Mouse (Mus musculus) embryonic facial prominence, embryonic 11.5 days (tissue): ENCODE results near the gene Cda. TPM values are rescaled to one million over a fixed set of nuclear protein-coding genes. Genes with fewer than 3 reads are reported as not detected.

Experiments
- ATAC-seq: fragments of 200-750 bp; cut with Nextera tagmentation; replicated peaks from 2 replicates; pipeline ENCODE4 v1.8.0; 2017; ENCODE audit warnings: low read depth; ENCODE audit not compliant: insufficient number of reproducible peaks, low FRiP score, low TSS enrichment
- DNase-seq: peaks from one replicate; pipeline ENCODE4 v3.0.0-alpha.2; 2015; ENCODE audit warnings: low spot score
- H3K27ac ChIP-seq: fragments of 300-500 bp; sonication (generic); replicated peaks from 2 replicates; pipeline ENCODE4 v1.5.1; 2014; ENCODE audit warnings: mild to moderate bottlenecking, low read depth, low read length, control low read depth
- H3K27me3 ChIP-seq: fragments of 300-500 bp; sonication (generic); 2 replicates; pipeline ENCODE4 v1.6.1; 2014; ENCODE audit warnings: mild to moderate bottlenecking, low read length, moderate library complexity, mixed read lengths; ENCODE audit not compliant: control insufficient read depth, insufficient read depth
- H3K36me3 ChIP-seq: fragments of 300-500 bp; sonication (generic); replicated peaks from 2 replicates; pipeline ENCODE4 v1.6.1; 2014; ENCODE audit warnings: low read depth, mild to moderate bottlenecking, low read length, moderate library complexity, mixed read lengths; ENCODE audit not compliant: control insufficient read depth, insufficient read depth
- H3K4me1 ChIP-seq: fragments of 300-500 bp; sonication (generic); 2 replicates; pipeline ENCODE4 v1.6.1; 2014; ENCODE audit warnings: low read length, mixed read lengths; ENCODE audit not compliant: control insufficient read depth, insufficient read depth
- H3K4me2 ChIP-seq: fragments of 300-500 bp; sonication (generic); 2 replicates; pipeline ENCODE4 v1.6.1; 2014; ENCODE audit warnings: low read depth, mild to moderate bottlenecking, control low read depth, low read length, moderate library complexity
- H3K4me3 ChIP-seq: fragments of 300-500 bp; sonication (generic); 2 replicates; pipeline ENCODE4 v1.5.1; 2014; ENCODE audit warnings: low read depth, low read length, control low read depth
- H3K9ac ChIP-seq: fragments of 300-500 bp; sonication (generic); replicated peaks from 2 replicates; pipeline ENCODE4 v1.6.1; 2014; ENCODE audit warnings: mild to moderate bottlenecking, control low read depth, low read length
- H3K9me3 ChIP-seq: fragments of 300-500 bp; sonication (generic); replicated peaks from 2 replicates; pipeline ENCODE4 v1.6.1; 2016; ENCODE audit warnings: mild to moderate bottlenecking, low read length, inconsistent platforms, mixed read lengths; ENCODE audit not compliant: control insufficient read depth
- WGBS: fragments of 180-500 bp; shearing (Covaris S2); extraction: QIAGEN DNeasy Blood & Tissue Kit; methylation state at CpG from one replicate; pipeline ENCODE4 v1.1.7; 2014; 5-methylcytosine and 5-hydroxymethylcytosine counted together
- polyA plus RNA-seq: library from polyadenylated mRNA; unstranded; fragments of >200 nt; fragmentation: Nextera tagmentation; extraction: Ambion mirVana; gene quantifications from 2 replicates; pipeline ENCODE4 v1.2.1, GENCODE M21; 2014

The Cda gene
- polyA plus RNA-seq, 1 experiment from 2014 or later: 3.5 TPM

GRCm38 (mm10) chr4:138380132-138380689 is 12.4 kb upstream of the Cda start:
- H3K4me2 ChIP-seq: no peak overlapping the region
- no peak overlapping the region for H3K27ac ChIP-seq
- ATAC-seq (peak; percentile 14; the same call in 1 of the 2 replicates), DNase-seq (no peak)
- no peak overlapping the region for H3K9ac ChIP-seq
- no peaks in the 10 kb centered on the region for H3K36me3 ChIP-seq
- no peak overlapping the region for H3K4me3 ChIP-seq
- H3K27me3 ChIP-seq: no peaks in the 10 kb centered on the region
- WGBS: 53% methylated on average over 10 of the region's 10 CpGs
- no peaks in the 10 kb centered on the region for H3K4me1 ChIP-seq
- H3K9me3 ChIP-seq: no peaks in the 10 kb centered on the region

GRCm38 (mm10) chr4:138379091-138379840 is 11.5 kb upstream of the Cda start:
- Histone ChIP-seq H3K27ac (no peak overlapping the region), H3K27me3 (no peaks in the 10 kb centered on the region), H3K4me2 (no peak overlapping the region), H3K9ac (no peak overlapping the region), H3K9me3 (no peaks in the 10 kb centered on the region), H3K36me3 (no peaks in the 10 kb centered on the region), H3K4me3 (no peak overlapping the region), H3K4me1 (no peaks in the 10 kb centered on the region)
- 61% methylated on average over 14 of the region's 14 CpGs for WGBS
- DNase-seq (peak; percentile 66), ATAC-seq (no peak)

- peak; percentile 76 for DNase-seq
- H3K27me3 ChIP-seq: no peaks in the 10 kb centered on the region
Measured at GRCm38 (mm10) chr4:138377526-138377925, 9.7 kb upstream of the Cda start.

GRCm38 (mm10) chr4:138375117-138375516 is 7.3 kb upstream of the Cda start:
- H3K4me3 ChIP-seq: no peak overlapping the region
- no peaks in the 10 kb centered on the region for H3K4me1 ChIP-seq
- H3K9ac ChIP-seq: no peak overlapping the region
- ATAC-seq (no peak), DNase-seq (no peak)
- no peaks in the 10 kb centered on the region for H3K9me3 ChIP-seq
- H3K4me2 ChIP-seq: no peak overlapping the region
- no peak overlapping the region for H3K27ac ChIP-seq
- H3K27me3 ChIP-seq: no peaks in the 10 kb centered on the region
- WGBS: 82% methylated on average over 3 of the region's 3 CpGs
- no peaks in the 10 kb centered on the region for H3K36me3 ChIP-seq

More at GRCm38 (mm10) chr4:138377526-138377925, 9.7 kb upstream of the Cda start:
- Histone ChIP-seq H3K4me3 (no peak overlapping the region), H3K4me2 (no peak overlapping the region), H3K27ac (no peak overlapping the region), H3K9ac (no peak overlapping the region), H3K36me3 (no peaks in the 10 kb centered on the region), H3K4me1 (no peaks in the 10 kb centered on the region), H3K9me3 (no peaks in the 10 kb centered on the region)
- WGBS: 44% methylated on average over 6 of the region's 6 CpGs
- no peak for ATAC-seq

- no peak for DNase-seq
- ATAC-seq: no peak
Measured at GRCm38 (mm10) chr4:138370996-138371516, 3.3 kb upstream of the Cda start.

GRCm38 (mm10) chr4:138368498-138369260 is 887 bp upstream of the Cda start:
- DNase-seq: no peak
- Histone ChIP-seq H3K4me3 (no peak overlapping the region), H3K4me2 (no peak overlapping the region), H3K9ac (no peak overlapping the region), H3K27me3 (peaks cover 3% of the 10 kb centered on the region; the same call in 1 of the 2 replicates), H3K9me3 (no peaks in the 10 kb centered on the region), H3K36me3 (no peaks in the 10 kb centered on the region), H3K4me1 (no peaks in the 10 kb centered on the region), H3K27ac (no peak overlapping the region)
- 78% methylated on average over 12 of the region's 12 CpGs for WGBS
- no peak for ATAC-seq

More at GRCm38 (mm10) chr4:138370996-138371516, 3.3 kb upstream of the Cda start:
- WGBS: 84% methylated on average over 5 of the region's 5 CpGs
- H3K4me3 ChIP-seq: no peak overlapping the region
- no peak overlapping the region for H3K4me2 ChIP-seq
- peaks cover 3% of the 10 kb centered on the region; the same call in 1 of the 2 replicates for H3K27me3 ChIP-seq
- no peaks in the 10 kb centered on the region for H3K9me3 ChIP-seq
- H3K9ac ChIP-seq: no peak overlapping the region
- H3K27ac ChIP-seq: no peak overlapping the region
- no peaks in the 10 kb centered on the region for H3K4me1 ChIP-seq
- no peaks in the 10 kb centered on the region for H3K36me3 ChIP-seq

- Histone ChIP-seq H3K27me3 (peaks cover 3% of the 10 kb centered on the region; the same call in 1 of the 2 replicates), H3K36me3 (no peaks in the 10 kb centered on the region), H3K4me1 (no peaks in the 10 kb centered on the region), H3K4me2 (no peak overlapping the region), H3K4me3 (no peak overlapping the region), H3K9me3 (no peaks in the 10 kb centered on the region), H3K27ac (no peak overlapping the region), H3K9ac (no peak overlapping the region)
- WGBS: 76% methylated on average over 2 of the region's 2 CpGs
- no peak for DNase-seq
- no peak for ATAC-seq
Measured at GRCm38 (mm10) chr4:138366561-138366960, 1.2 kb downstream of the Cda start.
